Mouse (Mus musculus) liver, embryonic 14.5 days (tissue): ENCODE data around the gene Stk26. TPM values are rescaled to one million over a fixed set of nuclear protein-coding genes. Genes with fewer than 3 reads are reported as not detected.

Experiments used
- ATAC-seq: fragments of 200-750 bp; cut with Nextera tagmentation; 2 replicates; pipeline ENCODE4 v1.8.0; 2017; ENCODE audit warnings: moderate number of reproducible peaks, mild to moderate bottlenecking, moderate library complexity; ENCODE audit not compliant: insufficient read depth
- DNase-seq, 3 experiments: peaks; one replicate each; pipeline ENCODE4 v3.0.0-alpha.2; 2012 to 2013; ENCODE audit warnings: low read depth in 3 of 3, low spot score in 3 of 3
- H3K27ac ChIP-seq: fragments of 300-500 bp; sonication (generic); 2 replicates; pipeline ENCODE4 v1.5.1; 2014; ENCODE audit warnings: moderate library complexity, mild to moderate bottlenecking, control low read depth, inconsistent platforms
- H3K27me3 ChIP-seq: fragments of 300-500 bp; sonication (generic); 2 replicates; pipeline ENCODE4 v1.6.1; 2014; ENCODE audit warnings: mild to moderate bottlenecking, low read length, moderate library complexity; ENCODE audit not compliant: control insufficient read depth, insufficient read depth
- H3K36me3 ChIP-seq: fragments of 300-500 bp; sonication (generic); replicated peaks from 2 replicates; pipeline ENCODE4 v1.6.1; 2014; ENCODE audit warnings: low read depth; ENCODE audit not compliant: control insufficient read depth, insufficient read depth
- H3K4me1 ChIP-seq, 2 experiments: fragments of 200-500 bp in 1 of 2; fragments of 300-500 bp in 1 of 2; sonication (generic) in 1 of 2; replicated peaks; 2 replicates each; pipeline ENCODE4 v1.6.1; 2012 to 2014; ENCODE audit warnings: antibody characterized with exemption in 1 of 2, inconsistent platforms in 1 of 2, low read length in 1 of 2; ENCODE audit not compliant: control insufficient read depth in 2 of 2, insufficient read depth in 2 of 2
- H3K4me2 ChIP-seq: fragments of 300-500 bp; sonication (generic); 2 replicates; pipeline ENCODE4 v1.6.1; 2014; ENCODE audit warnings: low read depth, mild to moderate bottlenecking, control low read depth, moderate library complexity
- H3K4me3 ChIP-seq, 2 experiments: fragments of 200-500 bp in 1 of 2; fragments of 300-500 bp in 1 of 2; sonication (generic) in 1 of 2; 2 replicates each; pipeline ENCODE4 v1.5.1; 2012 to 2014; ENCODE audit warnings: low read depth in 2 of 2, low read length in 2 of 2, mild to moderate bottlenecking in 2 of 2, control low read depth in 1 of 2, inconsistent platforms in 1 of 2, moderate library complexity in 1 of 2; ENCODE audit not compliant: insufficient read depth in 1 of 2
- H3K9ac ChIP-seq: fragments of 300-500 bp; sonication (generic); replicated peaks from 2 replicates; pipeline ENCODE4 v1.6.1; 2014; ENCODE audit warnings: mild to moderate bottlenecking, control low read depth, moderate library complexity
- H3K9me3 ChIP-seq: fragments of 300-500 bp; sonication (generic); 2 replicates; pipeline ENCODE4 v1.6.1; 2016; ENCODE audit warnings: low read length, mixed read lengths; ENCODE audit not compliant: control insufficient read depth
- CTCF ChIP-seq: IDR thresholded peaks from 2 replicates; pipeline ENCODE4 v1.5.1; 2016; ENCODE audit warnings: antibody characterized with exemption, low read depth, control low read depth
- EP300 ChIP-seq: IDR thresholded peaks from 2 replicates; pipeline ENCODE4 v1.6.1; 2016; ENCODE audit warnings: antibody characterized with exemption, low read depth
- WGBS: fragments of 180-500 bp; shearing (Covaris S2); extraction: QIAGEN DNeasy Blood & Tissue Kit; methylation state at CpG from one replicate; pipeline ENCODE4 v1.1.7; 2014; ENCODE audit not compliant: insufficient replicate concordance; 5-methylcytosine and 5-hydroxymethylcytosine counted together
- polyA plus RNA-seq, 2 experiments: library from polyadenylated mRNA; depleted of rRNA in 1 of 2; stranded (reverse) in 1 of 2; unstranded in 1 of 2; fragments of >200 nt; fragmentation: Nextera tagmentation in 1 of 2; extraction: Ambion mirVana in 1 of 2; gene quantifications; 2 replicates each; pipeline versions ENCODE4 v1.2.1 to v1.2.3; 2012 to 2014

Gene Stk26
- polyA plus RNA-seq, 2 experiments = 3.3 to 5.2 TPM

DNA sequence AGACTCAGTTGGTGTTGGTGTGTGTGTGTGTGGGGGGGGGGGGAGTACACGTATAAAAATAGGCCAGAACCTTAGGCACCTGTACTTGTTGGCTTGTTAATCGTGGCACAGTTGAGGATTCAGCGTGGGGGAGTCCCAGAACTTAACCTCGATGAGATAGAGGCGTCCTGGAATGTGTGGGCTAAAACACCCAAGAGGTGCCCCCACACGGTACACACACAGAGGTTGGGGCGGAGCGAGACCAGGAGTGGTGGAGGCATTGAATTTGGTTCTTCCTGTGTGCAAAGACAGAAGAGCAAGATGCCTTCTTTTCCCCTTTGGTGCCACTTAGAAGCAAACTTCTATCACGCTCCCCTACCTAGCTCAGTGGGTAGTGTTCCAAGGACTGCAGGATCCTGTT is 1.2 kb downstream of the Stk26 start:
- Histone ChIP-seq H3K27ac (no peak overlapping the region), H3K9ac (peak overlapping the region; percentile 23), H3K4me3 (peak overlapping the region; percentile 53 to 58), H3K27me3 (no peaks in the 10 kb centered on the region), H3K9me3 (no peaks in the 10 kb centered on the region), H3K36me3 (no peaks in the 10 kb centered on the region), H3K4me1 (no peaks in the 10 kb centered on the region), H3K4me2 (peak overlapping the region; percentile 72)
- TF ChIP-seq CTCF = no peak
- TF ChIP-seq EP300 = no peak
- DNase-seq = no peak
- 27% methylated on average over 9 of the region's 9 CpGs for WGBS
- ATAC-seq = no peak

DNA sequence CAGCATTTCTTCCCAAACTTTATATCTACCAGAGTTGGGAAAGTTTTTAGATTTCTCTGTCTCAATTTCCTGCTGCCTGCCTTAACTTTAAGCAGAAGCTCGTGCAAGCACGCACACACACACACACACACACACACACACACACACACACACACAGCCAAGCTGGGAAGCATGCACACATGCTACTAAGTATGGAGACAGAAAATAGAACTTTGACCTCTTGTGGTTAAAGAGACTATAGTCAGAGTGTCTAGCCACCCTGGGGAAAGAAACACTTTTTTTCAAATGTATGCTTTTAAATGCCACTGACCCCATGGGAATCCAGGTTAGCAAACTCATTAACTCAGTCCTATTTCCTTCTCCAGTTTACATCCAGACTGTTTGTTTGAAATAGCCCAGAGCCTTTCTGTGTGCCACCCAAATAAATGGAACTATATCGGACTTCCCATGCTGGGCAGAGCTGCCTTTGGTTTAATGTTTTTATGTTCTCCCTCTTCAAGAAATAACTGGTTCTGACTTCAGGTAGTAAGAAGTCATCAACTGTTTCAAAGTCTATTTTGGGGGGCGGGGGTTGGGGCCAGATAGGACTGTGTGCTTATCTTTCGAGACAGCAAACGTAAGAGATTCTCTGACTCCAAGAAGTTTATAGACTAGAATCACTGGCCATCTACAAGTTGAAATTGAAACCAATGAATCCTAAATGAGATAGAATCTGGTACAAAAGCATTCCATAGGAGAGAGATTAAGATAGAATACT is 9.8 kb downstream of the Stk26 start:
- ATAC-seq = no peak
- Histone ChIP-seq H3K27me3 (no peaks in the 10 kb centered on the region), H3K27ac (no peak overlapping the region), H3K4me1 (no peaks in the 10 kb centered on the region), H3K36me3 (no peaks in the 10 kb centered on the region), H3K9me3 (no peaks in the 10 kb centered on the region), H3K4me2 (no peak overlapping the region), H3K4me3 (no peak overlapping the region), H3K9ac (no peak overlapping the region)
- TF ChIP-seq CTCF (no peak), EP300 (no peak)
- WGBS = 34% methylated on average over 6 of the region's 6 CpGs
- DNase-seq = no peak

DNA sequence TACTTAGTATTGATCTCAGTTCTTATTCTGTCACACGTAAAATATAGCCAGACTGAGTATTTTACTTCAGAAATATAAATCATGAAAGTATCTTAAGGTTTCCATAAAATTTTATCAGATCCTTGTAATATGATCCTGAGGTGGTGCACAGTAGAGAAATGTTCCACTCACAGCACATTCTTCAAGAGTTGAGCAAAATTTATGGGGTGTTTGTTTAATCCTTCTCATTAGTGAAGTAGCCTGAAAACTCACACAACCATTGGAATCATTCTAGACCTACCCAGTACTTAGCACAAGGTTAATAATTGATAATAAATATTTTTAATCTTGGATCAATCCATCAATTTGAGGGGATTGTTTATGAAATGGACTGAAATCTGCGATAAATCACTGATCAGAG is 22.9 kb downstream of the Stk26 start:
- no peak overlapping the region for H3K27ac ChIP-seq
- H3K9ac ChIP-seq = no peak overlapping the region
- DNase-seq = no peak
- no peak for ATAC-seq
- 63% methylated on average over 2 of the region's 2 CpGs for WGBS
- no peaks in the 10 kb centered on the region; the same call in 1 of the 2 replicates for H3K27me3 ChIP-seq
- no peak overlapping the region for H3K4me3 ChIP-seq
- H3K4me2 ChIP-seq = no peak overlapping the region
- H3K36me3 ChIP-seq = no peaks in the 10 kb centered on the region
- no peak for TF ChIP-seq CTCF
- TF ChIP-seq EP300 = no peak
- no peaks in the 10 kb centered on the region for H3K9me3 ChIP-seq
- H3K4me1 ChIP-seq = no peaks in the 10 kb centered on the region; a peak in 1 of 4 replicates

DNA sequence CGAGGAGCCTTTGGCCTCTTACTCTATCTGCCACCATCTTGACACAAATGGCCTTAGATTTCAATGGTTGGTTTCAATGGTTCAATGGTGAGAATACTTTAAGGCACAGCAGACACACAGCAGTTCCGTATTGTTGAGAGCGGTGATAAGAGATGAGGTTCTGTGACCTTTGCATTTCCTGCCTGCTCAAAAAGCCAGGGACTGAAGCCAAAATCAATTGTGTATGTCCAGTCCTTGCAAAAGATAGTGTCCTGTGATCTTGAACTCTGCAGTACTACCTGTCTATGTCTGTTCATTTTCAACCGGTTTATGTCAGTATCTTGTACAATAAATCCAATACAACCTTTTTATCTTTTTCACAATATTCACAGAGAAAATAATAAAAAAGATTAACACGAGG is 23.9 kb downstream of the Stk26 start:
- TF ChIP-seq CTCF (no peak), EP300 (no peak)
- no peak overlapping the region for H3K9ac ChIP-seq
- ATAC-seq (no peak), DNase-seq (peak in 1 of 3 experiments; percentile 5)
- H3K4me2 ChIP-seq = no peak overlapping the region
- H3K27me3 ChIP-seq = no peaks in the 10 kb centered on the region
- no peak overlapping the region for H3K4me3 ChIP-seq
- 42% methylated on average over 5 of the region's 5 CpGs for whole genome bisulfite sequencing
- no peaks in the 10 kb centered on the region; a peak in 1 of 4 replicates for H3K4me1 ChIP-seq
- H3K36me3 ChIP-seq = no peaks in the 10 kb centered on the region
- no peak overlapping the region for H3K27ac ChIP-seq
- H3K9me3 ChIP-seq = no peaks in the 10 kb centered on the region

DNA sequence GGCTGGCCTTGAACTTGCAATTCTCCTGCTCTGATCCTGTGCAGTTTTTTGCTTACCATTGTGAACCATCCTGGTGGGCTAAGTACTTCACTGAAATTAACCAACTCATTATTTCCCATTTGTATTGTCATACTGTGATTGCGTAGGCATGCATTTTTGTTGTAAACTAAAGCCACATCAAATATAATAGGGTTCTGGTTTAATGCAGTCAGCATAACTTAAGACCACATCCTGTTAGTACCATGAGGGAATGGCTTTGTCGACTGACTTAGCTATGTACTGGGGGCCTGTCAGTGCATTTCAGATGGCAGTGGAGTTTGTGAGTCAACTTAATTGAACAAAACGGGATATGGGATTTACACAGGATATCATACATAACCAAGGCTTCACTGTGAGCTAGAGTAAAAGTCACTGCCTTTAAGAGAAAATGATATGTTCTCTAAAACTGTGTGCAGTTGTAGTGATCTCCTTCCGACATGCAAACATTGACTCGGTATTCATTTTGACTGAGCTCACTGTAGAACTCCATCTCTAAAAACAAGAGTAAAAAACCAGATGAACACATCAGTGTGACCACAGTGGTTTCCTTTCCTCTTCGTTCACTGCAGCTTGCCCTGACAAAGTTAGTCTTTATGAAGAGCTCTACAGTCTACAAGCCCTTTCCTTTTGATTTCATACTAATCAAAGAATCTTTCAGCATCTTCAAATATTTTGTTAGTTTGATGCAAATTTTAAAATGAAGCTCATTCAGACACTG is 33.6 kb downstream of the Stk26 start:
- Histone ChIP-seq H3K4me1 (no peaks in the 10 kb centered on the region), H3K36me3 (no peaks in the 10 kb centered on the region), H3K4me3 (no peak overlapping the region), H3K9ac (no peak overlapping the region), H3K27me3 (no peaks in the 10 kb centered on the region), H3K4me2 (no peak overlapping the region), H3K27ac (no peak overlapping the region), H3K9me3 (no peaks in the 10 kb centered on the region)
- ATAC-seq = no peak
- TF ChIP-seq CTCF = no peak
- TF ChIP-seq EP300 = no peak
- WGBS = 48% methylated on average over 6 of the region's 6 CpGs
- DNase-seq = no peak
